Mouse (Mus musculus): ENCODE data around the gene Ost4. TPM values are rescaled to one million over a fixed set of nuclear protein-coding genes. Genes with fewer than 3 reads are reported as not detected.
A peak's percentile ranks its signal among the peaks of the same experiment; 100 is the strongest.

Gene Ost4
- polyA plus RNA-seq, 1 experiment from 2014 or later = 311 TPM

GRCm38 (mm10) chr5:30927945-30928529 is 20.4 kb upstream of the Ost4 start:
- 46% methylated on average over 7 of the region's 7 CpGs for WGBS (ENCODE audit: insufficient replicate concordance)
- peaks cover 8% of the 10 kb centered on the region for H3K4me1 ChIP-seq (ENCODE audit: control insufficient read depth, low read depth, low read length)
- H3K27me3 ChIP-seq (ENCODE audit: control insufficient read depth, insufficient read depth, low read depth, low read length) = no peaks in the 10 kb centered on the region
- ATAC-seq (ENCODE audit: low read depth) = no peak
- no peak overlapping the region for H3K9ac ChIP-seq (ENCODE audit: low read depth, low read length)
- H3K36me3 ChIP-seq (ENCODE audit: control insufficient read depth, insufficient read depth) = no peaks in the 10 kb centered on the region; the same call in 1 of the 2 replicates
- H3K4me2 ChIP-seq (ENCODE audit: low read depth, low read length) = no peak overlapping the region
- no peak overlapping the region for H3K4me3 ChIP-seq (ENCODE audit: low read depth, low read length)
- no peak overlapping the region for H3K27ac ChIP-seq (ENCODE audit: low read length)
- no peaks in the 10 kb centered on the region for H3K9me3 ChIP-seq (replicated peaks; ENCODE audit: control insufficient read depth, low read length)

GRCm38 (mm10) chr5:30926073-30926472 is 18.5 kb upstream of the Ost4 start:
- WGBS (ENCODE audit: insufficient replicate concordance) = 64% methylated on average over 2 of the region's 2 CpGs

DNA sequence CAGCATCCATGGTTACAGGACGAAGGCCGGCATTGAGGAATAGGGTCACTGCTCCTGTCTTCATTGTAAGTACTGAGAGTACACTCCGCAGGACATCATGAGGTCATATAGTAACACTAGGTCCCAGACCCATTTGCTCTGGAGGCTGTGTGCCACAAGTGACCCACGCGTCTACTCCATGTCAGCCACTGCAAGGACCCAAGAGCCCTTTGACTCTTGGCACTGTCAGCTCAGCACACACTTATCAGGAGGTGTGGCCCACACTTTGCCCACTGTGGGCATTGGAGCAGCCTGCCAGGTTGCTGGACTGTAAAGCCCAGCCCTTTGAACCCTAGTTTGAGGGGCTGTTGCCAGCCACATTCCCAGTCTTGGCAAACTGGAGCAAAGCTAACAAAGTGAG is 17.6 kb upstream of the Ost4 start:
- H3K27me3 ChIP-seq (ENCODE audit: control insufficient read depth, insufficient read depth, low read depth, low read length) = no peaks in the 10 kb centered on the region
- no peaks in the 10 kb centered on the region for H3K9me3 ChIP-seq (replicated peaks; ENCODE audit: control insufficient read depth, low read length)
- no peak overlapping the region for H3K4me3 ChIP-seq (ENCODE audit: low read depth, low read length)
- no peak for ATAC-seq (ENCODE audit: low read depth)
- peaks cover 31% of the 10 kb centered on the region for H3K4me1 ChIP-seq (ENCODE audit: control insufficient read depth, low read depth, low read length)
- H3K27ac ChIP-seq (ENCODE audit: low read length) = no peak overlapping the region
- H3K4me2 ChIP-seq (ENCODE audit: low read depth, low read length) = no peak overlapping the region
- H3K9ac ChIP-seq (ENCODE audit: low read depth, low read length) = no peak overlapping the region
- H3K36me3 ChIP-seq (ENCODE audit: control insufficient read depth, insufficient read depth) = no peaks in the 10 kb centered on the region; the same call in 1 of the 2 replicates
- WGBS (ENCODE audit: insufficient replicate concordance) = 80% methylated on average over 5 of the region's 5 CpGs

More at GRCm38 (mm10) chr5:30926073-30926472, 18.5 kb upstream of the Ost4 start:
- H3K4me2 ChIP-seq (ENCODE audit: low read depth, low read length) = no peak overlapping the region
- no peaks in the 10 kb centered on the region for H3K9me3 ChIP-seq (replicated peaks; ENCODE audit: control insufficient read depth, low read length)
- H3K4me3 ChIP-seq (ENCODE audit: low read depth, low read length) = no peak overlapping the region
- H3K4me1 ChIP-seq (ENCODE audit: control insufficient read depth, low read depth, low read length) = peaks cover 22% of the 10 kb centered on the region
- no peak overlapping the region for H3K9ac ChIP-seq (ENCODE audit: low read depth, low read length)
- no peaks in the 10 kb centered on the region for H3K27me3 ChIP-seq (ENCODE audit: control insufficient read depth, insufficient read depth, low read depth, low read length)
- H3K36me3 ChIP-seq (ENCODE audit: control insufficient read depth, insufficient read depth) = no peaks in the 10 kb centered on the region; the same call in 1 of the 2 replicates
- ATAC-seq (ENCODE audit: low read depth) = no peak
- no peak overlapping the region for H3K27ac ChIP-seq (ENCODE audit: low read length)

- 78% methylated on average over 8 of the region's 8 CpGs for WGBS (ENCODE audit: insufficient replicate concordance)
Measured at GRCm38 (mm10) chr5:30924614-30925013, 17.0 kb upstream of the Ost4 start.

GRCm38 (mm10) chr5:30923119-30923518 is 15.5 kb upstream of the Ost4 start:
- 48% methylated on average over 6 of the region's 6 CpGs for WGBS (ENCODE audit: insufficient replicate concordance)

More at GRCm38 (mm10) chr5:30924614-30925013, 17.0 kb upstream of the Ost4 start:
- Histone ChIP-seq H3K27me3 (ENCODE audit: control insufficient read depth, insufficient read depth, low read depth, low read length) (no peaks in the 10 kb centered on the region), H3K4me1 (ENCODE audit: control insufficient read depth, low read depth, low read length) (peaks cover 31% of the 10 kb centered on the region), H3K9me3 (replicated peaks; ENCODE audit: control insufficient read depth, low read length) (no peaks in the 10 kb centered on the region), H3K4me2 (ENCODE audit: low read depth, low read length) (no peak overlapping the region), H3K9ac (ENCODE audit: low read depth, low read length) (no peak overlapping the region), H3K36me3 (ENCODE audit: control insufficient read depth, insufficient read depth) (no peaks in the 10 kb centered on the region; the same call in 1 of the 2 replicates), H3K27ac (ENCODE audit: low read length) (no peak overlapping the region), H3K4me3 (ENCODE audit: low read depth, low read length) (no peak overlapping the region)
- no peak for ATAC-seq (ENCODE audit: low read depth)

GRCm38 (mm10) chr5:30922581-30923041 is 15.0 kb upstream of the Ost4 start:
- peak overlapping the region; percentile 90 for H3K4me2 ChIP-seq (ENCODE audit: low read depth, low read length)
- H3K36me3 ChIP-seq (ENCODE audit: control insufficient read depth, insufficient read depth) = peaks cover 4% of the 10 kb centered on the region; the same call in 1 of the 2 replicates
- no peak for ATAC-seq (ENCODE audit: low read depth)
- H3K9me3 ChIP-seq (replicated peaks; ENCODE audit: control insufficient read depth, low read length) = no peaks in the 10 kb centered on the region
- peak overlapping the region; percentile 82 for H3K4me3 ChIP-seq (ENCODE audit: low read depth, low read length)
- no peak overlapping the region; the same call in 1 of the 2 replicates for H3K27ac ChIP-seq (ENCODE audit: low read length)
- peak overlapping the region; percentile 73; the same call in 1 of the 2 replicates for H3K9ac ChIP-seq (ENCODE audit: low read depth, low read length)
- H3K4me1 ChIP-seq (ENCODE audit: control insufficient read depth, low read depth, low read length) = peaks cover 31% of the 10 kb centered on the region
- no peaks in the 10 kb centered on the region for H3K27me3 ChIP-seq (ENCODE audit: control insufficient read depth, insufficient read depth, low read depth, low read length)
- WGBS (ENCODE audit: insufficient replicate concordance) = 31% methylated on average over 10 of the region's 10 CpGs

More at GRCm38 (mm10) chr5:30923119-30923518, 15.5 kb upstream of the Ost4 start:
- ATAC-seq (ENCODE audit: low read depth) = no peak
- no peaks in the 10 kb centered on the region for H3K9me3 ChIP-seq (replicated peaks; ENCODE audit: control insufficient read depth, low read length)
- no peak overlapping the region for H3K9ac ChIP-seq (ENCODE audit: low read depth, low read length)
- H3K36me3 ChIP-seq (ENCODE audit: control insufficient read depth, insufficient read depth) = peaks cover 4% of the 10 kb centered on the region; the same call in 1 of the 2 replicates
- H3K4me2 ChIP-seq (ENCODE audit: low read depth, low read length) = peak overlapping the region; percentile 90
- no peak overlapping the region for H3K4me3 ChIP-seq (ENCODE audit: low read depth, low read length)
- peaks cover 31% of the 10 kb centered on the region for H3K4me1 ChIP-seq (ENCODE audit: control insufficient read depth, low read depth, low read length)
- H3K27ac ChIP-seq (ENCODE audit: low read length) = no peak overlapping the region
- H3K27me3 ChIP-seq (ENCODE audit: control insufficient read depth, insufficient read depth, low read depth, low read length) = no peaks in the 10 kb centered on the region

DNA sequence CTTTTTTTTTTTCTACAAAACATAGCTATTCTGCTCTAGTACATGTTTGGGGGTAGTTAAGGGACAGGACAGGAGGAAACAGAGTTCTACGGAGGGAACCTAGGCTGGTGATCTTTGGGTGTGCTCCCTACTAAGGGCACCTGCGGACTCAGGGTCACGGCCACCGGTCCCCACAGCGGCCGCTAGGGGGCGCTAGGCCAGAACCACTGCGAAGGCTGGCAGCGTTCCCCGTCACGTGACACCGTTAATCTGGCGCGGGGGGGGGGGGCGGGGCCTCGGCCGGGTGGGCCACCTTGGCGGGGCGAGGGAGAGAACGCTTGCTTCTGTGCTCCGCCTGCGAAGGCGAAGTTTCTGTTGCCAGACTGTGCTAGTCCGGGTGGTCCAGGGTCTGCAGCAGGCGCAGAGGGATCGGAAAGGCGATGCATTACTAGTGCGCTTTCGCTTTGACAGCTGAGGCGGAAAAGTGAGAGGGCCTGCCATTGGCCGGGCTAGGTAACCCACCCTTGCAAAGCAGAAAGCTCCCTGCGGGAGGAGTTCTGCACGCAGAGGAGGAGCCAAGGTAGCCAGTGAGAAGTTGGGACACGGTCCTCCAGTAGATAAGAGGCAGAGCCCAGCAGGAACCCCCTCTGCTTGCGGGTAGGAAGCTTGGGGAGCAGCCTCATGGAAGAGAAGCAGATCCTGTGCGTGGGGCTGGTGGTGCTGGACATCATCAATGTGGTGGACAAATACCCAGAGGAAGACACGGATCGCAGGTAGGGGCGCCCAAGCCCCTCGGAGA is 13.9 kb upstream of the Ost4 start, which contains the start of gene Khk:
TSS of gene Khk (plus strand) at position 176 of the 778 bp plus-strand sequence.
- peak within 1 kb of the TSS; percentile 90 for H3K4me2 ChIP-seq (ENCODE audit: low read depth, low read length)
- H3K27me3 ChIP-seq (ENCODE audit: control insufficient read depth, insufficient read depth, low read depth, low read length) = no peaks in the 10 kb centered on the region
- WGBS (ENCODE audit: insufficient replicate concordance) = under 1% methylated on average over 39 of the region's 40 CpGs
- H3K9me3 ChIP-seq (replicated peaks; ENCODE audit: control insufficient read depth, low read length) = no peaks in the 10 kb centered on the region
- H3K27ac ChIP-seq (ENCODE audit: low read length) = peak within 1 kb of the TSS; percentile 87
- peak within 1 kb of the TSS; percentile 82 for H3K4me3 ChIP-seq (ENCODE audit: low read depth, low read length)
- H3K9ac ChIP-seq (ENCODE audit: low read depth, low read length) = peak within 1 kb of the TSS; percentile 73
- peaks cover 9% of the 10 kb centered on the region for H3K36me3 ChIP-seq (ENCODE audit: control insufficient read depth, insufficient read depth)
- peak; percentile 91 for ATAC-seq (ENCODE audit: low read depth)
- H3K4me1 ChIP-seq (ENCODE audit: control insufficient read depth, low read depth, low read length) = peaks cover 34% of the 10 kb centered on the region

GRCm38 (mm10) chr5:30920621-30921020 is 13.0 kb upstream of the Ost4 start:
- no peak overlapping the region for H3K9ac ChIP-seq (ENCODE audit: low read depth, low read length)
- ATAC-seq (ENCODE audit: low read depth) = no peak
- no peaks in the 10 kb centered on the region for H3K27me3 ChIP-seq (ENCODE audit: control insufficient read depth, insufficient read depth, low read depth, low read length)
- 61% methylated on average over 19 of the region's 19 CpGs for WGBS (ENCODE audit: insufficient replicate concordance)
- peaks cover 42% of the 10 kb centered on the region for H3K4me1 ChIP-seq (ENCODE audit: control insufficient read depth, low read depth, low read length)
- H3K4me3 ChIP-seq (ENCODE audit: low read depth, low read length) = 0 out of 2 replicates have a peak overlapping the region, but pooled peaks have one; percentile 82
- H3K9me3 ChIP-seq (replicated peaks; ENCODE audit: control insufficient read depth, low read length) = no peaks in the 10 kb centered on the region
- peak overlapping the region; percentile 90 for H3K4me2 ChIP-seq (ENCODE audit: low read depth, low read length)
- peaks cover 9% of the 10 kb centered on the region for H3K36me3 ChIP-seq (ENCODE audit: control insufficient read depth, insufficient read depth)
- H3K27ac ChIP-seq (ENCODE audit: low read length) = 0 out of 2 replicates have a peak overlapping the region, but pooled peaks have one; percentile 4

All from liver, embryonic 16.5 days (tissue).